Mouse (Mus musculus) stomach, postnatal 0 days (tissue): ENCODE data around the gene Fads2. TPM values are rescaled to one million over a fixed set of nuclear protein-coding genes. Genes with fewer than 3 reads are reported as not detected.

Experiments
- ATAC-seq: fragments of 200-750 bp; cut with Nextera tagmentation; 2 replicates; pipeline ENCODE4 v1.8.0; 2017; ENCODE audit not compliant: low FRiP score, low TSS enrichment
- DNase-seq: peaks from one replicate; pipeline ENCODE4 v3.0.0-alpha.2; 2016; ENCODE audit warnings: low spot score
- H3K27ac ChIP-seq: fragments of 300-500 bp; sonication (generic); replicated peaks from 2 replicates; pipeline ENCODE4 v1.5.1; 2014; ENCODE audit warnings: mild to moderate bottlenecking, control low read depth
- H3K27me3 ChIP-seq: fragments of 300-500 bp; sonication (generic); 2 replicates; pipeline ENCODE4 v1.6.1; 2014; ENCODE audit warnings: low read length; ENCODE audit not compliant: control insufficient read depth, insufficient read depth
- H3K36me3 ChIP-seq: fragments of 300-500 bp; sonication (generic); 2 replicates; pipeline ENCODE4 v1.6.1; 2014; ENCODE audit warnings: low read length, mixed read lengths; ENCODE audit not compliant: control insufficient read depth, insufficient read depth
- H3K4me1 ChIP-seq: fragments of 300-500 bp; sonication (generic); replicated peaks from 2 replicates; pipeline ENCODE4 v1.6.1; 2014; ENCODE audit warnings: antibody characterized with exemption; ENCODE audit not compliant: control insufficient read depth, insufficient read depth
- H3K4me2 ChIP-seq: fragments of 300-500 bp; sonication (generic); replicated peaks from 2 replicates; pipeline ENCODE4 v1.6.1; 2014; ENCODE audit warnings: low read depth, mild to moderate bottlenecking, control low read depth, moderate library complexity
- H3K4me3 ChIP-seq: fragments of 300-500 bp; sonication (generic); 2 replicates; pipeline ENCODE4 v1.5.1; 2014; ENCODE audit warnings: low read depth, low read length, control low read depth
- H3K9ac ChIP-seq: fragments of 300-500 bp; sonication (generic); 2 replicates; pipeline ENCODE4 v1.6.1; 2014; ENCODE audit warnings: mild to moderate bottlenecking, low read length, control low read depth, mixed read lengths
- H3K9me3 ChIP-seq: fragments of 300-500 bp; sonication (generic); 2 replicates; pipeline ENCODE4 v1.6.1; 2016; ENCODE audit warnings: low read length; ENCODE audit not compliant: control insufficient read depth
- CTCF ChIP-seq: IDR thresholded peaks from 2 replicates; pipeline ENCODE4 v1.5.1; 2016; ENCODE audit warnings: antibody characterized with exemption, low read depth, mild to moderate bottlenecking, moderate library complexity
- EP300 ChIP-seq: optimal IDR thresholded peaks from 2 replicates; pipeline ENCODE3; 2016; ENCODE audit warnings: antibody characterized with exemption
- WGBS: fragments of 180-500 bp; shearing (Covaris S2); extraction: QIAGEN DNeasy Blood & Tissue Kit; methylation state at CpG from one replicate; pipeline ENCODE4 v1.1.7; 2014; 5-methylcytosine and 5-hydroxymethylcytosine counted together
- polyA plus RNA-seq: library from polyadenylated mRNA; unstranded; fragments of >200 nt; fragmentation: Nextera tagmentation; extraction: Ambion mirVana; gene quantifications from 2 replicates; pipeline ENCODE4 v1.2.1, GENCODE M21; 2015

The Fads2 gene
- polyA plus RNA-seq, 1 experiment from 2014 or later, result 34.6 TPM

DNA sequence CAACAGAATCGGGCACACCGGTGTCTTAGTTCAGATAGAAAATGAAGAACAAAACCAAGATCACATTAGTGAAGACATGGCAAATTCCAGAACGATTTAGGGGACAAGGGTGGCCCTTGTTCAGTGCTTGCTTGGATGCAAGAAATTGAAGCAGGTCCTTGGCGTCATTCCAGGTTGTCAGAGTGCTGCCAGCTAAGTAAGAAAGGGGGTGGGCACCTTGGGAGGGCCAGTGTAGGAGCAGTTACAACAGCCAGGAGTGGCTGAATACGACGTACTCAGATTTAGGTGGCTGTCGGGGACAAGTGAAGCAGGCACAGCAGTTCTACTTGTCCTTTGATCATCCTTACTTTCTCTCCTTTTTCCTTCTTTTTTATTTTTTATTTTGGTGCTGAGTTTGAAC lies 33.8 kb downstream of the Fads2 start:
- H3K4me1 ChIP-seq, result no peaks in the 10 kb centered on the region
- no peak overlapping the region for H3K4me2 ChIP-seq
- 80% methylated on average over 7 of the region's 7 CpGs for WGBS
- H3K27ac ChIP-seq, result no peak overlapping the region
- H3K27me3 ChIP-seq, result no peaks in the 10 kb centered on the region
- ATAC-seq, result no peak
- H3K9ac ChIP-seq, result no peak overlapping the region
- H3K4me3 ChIP-seq, result no peak overlapping the region
- DNase-seq, result no peak
- no peaks in the 10 kb centered on the region for H3K9me3 ChIP-seq
- TF ChIP-seq EP300 (no peak), CTCF (no peak)
- peaks cover 10% of the 10 kb centered on the region for H3K36me3 ChIP-seq

DNA sequence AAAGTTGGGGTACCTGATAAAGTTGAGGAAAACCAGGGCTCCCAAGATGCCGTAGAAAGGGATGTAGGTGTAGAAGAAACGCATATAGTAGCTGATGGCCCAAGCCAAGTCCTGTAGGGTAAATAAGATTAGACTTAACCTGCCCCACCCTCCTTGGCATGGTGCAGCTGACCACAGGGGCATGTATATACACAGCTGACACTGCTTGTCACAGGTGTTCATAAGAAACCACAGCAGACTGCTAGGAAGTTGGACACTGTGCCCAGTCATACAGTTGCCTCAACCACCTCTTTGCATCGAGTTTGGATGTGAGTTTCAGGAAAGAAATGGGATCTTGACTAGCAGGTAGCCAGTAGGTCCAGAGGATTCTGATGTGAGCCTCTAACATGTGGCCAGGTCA lies 35.0 kb downstream of the Fads2 start:
- Histone ChIP-seq H3K9ac (no peak overlapping the region), H3K27ac (no peak overlapping the region), H3K36me3 (peaks cover 10% of the 10 kb centered on the region), H3K4me2 (no peak overlapping the region), H3K9me3 (no peaks in the 10 kb centered on the region), H3K27me3 (no peaks in the 10 kb centered on the region), H3K4me1 (no peaks in the 10 kb centered on the region), H3K4me3 (no peak overlapping the region)
- DNase-seq, result no peak
- no peak for TF ChIP-seq CTCF
- WGBS, result 77% methylated on average over 3 of the region's 3 CpGs
- peak; percentile 63 for ATAC-seq

DNA sequence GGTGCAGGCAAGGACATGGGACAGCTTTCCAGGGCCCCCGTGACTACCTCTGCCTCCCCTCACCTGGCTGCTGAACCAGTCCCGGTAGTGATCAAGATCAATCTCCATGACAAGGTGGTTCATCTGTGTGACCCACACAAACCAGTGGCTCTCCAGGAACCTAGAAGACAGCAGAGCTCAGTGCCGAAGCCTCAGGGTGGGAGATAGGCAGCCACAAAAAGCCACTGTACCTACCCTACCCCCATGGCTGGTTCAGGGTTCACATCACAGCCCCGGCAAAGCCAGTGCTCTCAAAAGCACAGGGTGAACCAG lies 35.4 kb downstream of the Fads2 start:
- TF ChIP-seq CTCF, result no peak
- no peak for TF ChIP-seq EP300
- DNase-seq (no peak), ATAC-seq (no peak)
- Histone ChIP-seq H3K36me3 (peaks cover 10% of the 10 kb centered on the region), H3K27me3 (no peaks in the 10 kb centered on the region), H3K4me1 (no peaks in the 10 kb centered on the region), H3K9me3 (no peaks in the 10 kb centered on the region), H3K9ac (no peak overlapping the region), H3K4me2 (no peak overlapping the region), H3K4me3 (no peak overlapping the region), H3K27ac (no peak overlapping the region)
- 87% methylated on average over 4 of the region's 4 CpGs for WGBS

DNA sequence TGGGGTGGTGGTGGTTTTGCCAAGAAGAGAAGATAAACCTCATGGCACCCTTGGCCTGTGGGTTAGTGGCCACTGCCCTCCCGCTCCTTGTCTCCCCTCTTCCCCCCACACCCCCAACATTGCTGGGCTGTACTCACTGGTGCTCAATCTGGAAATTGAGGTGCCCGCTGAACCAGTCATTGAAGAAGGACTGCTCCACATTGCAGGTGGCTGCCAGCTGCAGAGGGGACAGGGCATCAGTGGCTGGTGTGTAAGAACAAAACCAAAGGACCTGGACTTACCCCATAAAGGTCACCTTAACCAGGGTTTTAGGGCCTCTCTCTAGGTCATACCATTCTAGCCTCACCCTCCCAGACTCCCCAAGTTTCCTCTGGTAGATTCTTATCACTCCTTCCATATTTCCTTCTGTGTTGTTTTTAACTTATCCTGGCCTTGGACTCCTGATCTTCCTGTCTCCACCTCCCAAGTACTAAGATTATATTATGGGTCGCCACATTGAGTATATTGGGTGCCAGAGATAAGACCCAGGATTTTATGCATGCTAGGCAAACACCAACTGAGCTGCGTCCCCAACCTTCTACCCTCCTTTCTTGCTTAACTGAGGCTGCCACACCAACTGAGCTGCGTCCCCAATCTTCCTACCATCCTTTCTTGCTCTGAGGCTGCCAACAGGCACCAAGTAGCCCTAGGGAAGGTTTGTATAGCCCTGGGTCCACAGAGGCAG lies 35.9 kb downstream of the Fads2 start:
- H3K9ac ChIP-seq, result no peak overlapping the region
- no peak for ATAC-seq
- no peak overlapping the region for H3K4me2 ChIP-seq
- TF ChIP-seq EP300, result no peak
- TF ChIP-seq CTCF, result no peak
- H3K27ac ChIP-seq, result no peak overlapping the region
- no peaks in the 10 kb centered on the region for H3K27me3 ChIP-seq
- no peak overlapping the region for H3K4me3 ChIP-seq
- H3K4me1 ChIP-seq, result no peaks in the 10 kb centered on the region
- no peaks in the 10 kb centered on the region for H3K9me3 ChIP-seq
- no peak for DNase-seq
- WGBS, result 75% methylated on average over 5 of the region's 5 CpGs
- H3K36me3 ChIP-seq, result peaks cover 12% of the 10 kb centered on the region

DNA sequence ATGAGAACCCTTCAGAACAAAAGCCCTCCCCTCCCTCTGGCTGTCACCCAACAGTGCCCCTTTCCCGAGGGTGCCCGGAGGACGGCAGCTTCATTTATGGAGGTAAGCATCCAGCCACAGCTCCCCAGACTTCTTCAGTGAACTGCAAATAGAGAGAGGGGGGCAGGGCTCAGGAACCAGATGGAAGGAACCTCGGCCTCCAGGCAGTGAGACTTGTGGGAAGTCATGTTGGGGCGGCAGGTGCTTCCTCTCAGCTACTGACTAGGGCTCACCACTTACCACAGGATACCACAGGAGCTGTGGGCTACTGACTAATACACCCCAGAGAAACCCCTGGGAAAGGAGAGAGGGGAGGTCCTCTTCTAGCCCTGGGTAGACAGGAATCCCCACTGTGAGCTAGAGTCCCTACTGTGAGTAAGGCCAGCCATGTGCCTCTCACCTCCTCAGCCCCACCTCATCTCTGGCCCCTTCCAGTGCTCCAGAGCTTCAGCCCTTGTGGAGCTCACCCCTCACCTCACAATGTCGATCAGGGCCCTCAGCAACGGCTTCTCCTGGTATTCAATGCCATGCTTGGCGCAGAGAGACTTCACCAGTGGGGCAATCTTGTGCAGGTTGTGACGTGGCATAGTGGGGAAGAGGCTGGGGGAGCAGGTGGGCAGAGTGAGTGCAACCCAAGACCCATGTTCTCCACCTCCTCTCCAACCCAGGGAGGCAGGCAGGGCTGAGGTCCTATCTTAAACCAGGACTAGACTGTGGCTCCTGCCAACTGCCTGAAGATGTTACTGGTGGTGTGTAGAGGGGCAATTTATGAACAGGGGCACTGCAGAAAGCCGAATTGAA lies 37.2 kb downstream of the Fads2 start:
- no peak for DNase-seq
- Histone ChIP-seq H3K4me3 (no peak overlapping the region), H3K36me3 (peaks cover 12% of the 10 kb centered on the region), H3K27me3 (no peaks in the 10 kb centered on the region), H3K9me3 (no peaks in the 10 kb centered on the region), H3K27ac (no peak overlapping the region), H3K4me2 (no peak overlapping the region), H3K4me1 (no peaks in the 10 kb centered on the region), H3K9ac (no peak overlapping the region)
- TF ChIP-seq CTCF, result no peak
- no peak for TF ChIP-seq EP300
- ATAC-seq, result no peak
- 79% methylated on average over 10 of the region's 10 CpGs for WGBS

DNA sequence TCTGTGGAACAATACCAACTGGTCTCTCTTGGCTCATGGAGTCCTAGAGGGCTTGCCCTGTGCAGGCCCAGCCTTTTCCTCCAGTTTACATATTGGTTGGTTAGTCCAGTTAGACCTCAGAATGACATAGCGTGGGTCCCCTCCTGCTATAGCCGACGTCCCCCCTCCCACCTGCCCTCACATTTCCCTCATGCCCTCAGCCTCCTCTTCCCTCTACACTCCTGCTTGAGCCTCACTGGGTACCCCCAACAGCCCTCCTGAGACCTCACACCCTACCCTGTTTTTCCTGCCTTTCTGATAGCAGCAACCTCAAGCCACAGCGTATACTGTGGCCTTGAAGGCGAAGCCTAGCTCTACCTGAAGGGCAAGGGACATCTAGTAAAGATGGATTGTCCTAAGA lies 38.7 kb downstream of the Fads2 start:
- 88% methylated on average over 5 of the region's 5 CpGs for WGBS
- TF ChIP-seq CTCF (no peak), EP300 (no peak)
- no peak for DNase-seq
- H3K9me3 ChIP-seq, result no peaks in the 10 kb centered on the region
- H3K9ac ChIP-seq, result no peak overlapping the region
- H3K27me3 ChIP-seq, result no peaks in the 10 kb centered on the region
- H3K36me3 ChIP-seq, result peaks cover 12% of the 10 kb centered on the region
- ATAC-seq, result no peak
- H3K4me1 ChIP-seq, result no peaks in the 10 kb centered on the region
- H3K4me2 ChIP-seq, result no peak overlapping the region
- H3K4me3 ChIP-seq, result no peak overlapping the region
- no peak overlapping the region for H3K27ac ChIP-seq
